Mouse (Mus musculus) left cerebral cortex, postnatal 36 days (tissue): ENCODE data around the gene Pclo. TPM values are rescaled to one million over a fixed set of nuclear protein-coding genes. Genes with fewer than 3 reads are reported as not detected.
"Not testable (repeated sequence)": the region's sequence is repeated elsewhere in the genome, so short reads cannot be mapped to it uniquely, and the experiment has no call there.

Source experiments
- DNase-seq, 2 experiments: peaks; one replicate each; pipeline ENCODE4 v3.0.0; 2021 to 2022; ENCODE audit warnings: low spot score in 2 of 2, mixed read lengths in 1 of 2
- intact Hi-C: fragments of 180-260 bp; cut with DNase I; formaldehyde crosslinking; loops from one replicate; pipeline ENCODE4 v1.15.1; 2025
- total RNA-seq, 2 experiments: library from RNA; stranded (reverse); gene quantifications; 2 replicates each; pipeline ENCODE4 v1.2.3; 2021

Pclo gene
- 100 to 1,000 TPM; 144 to 159 TPM for total RNA-seq

DNA sequence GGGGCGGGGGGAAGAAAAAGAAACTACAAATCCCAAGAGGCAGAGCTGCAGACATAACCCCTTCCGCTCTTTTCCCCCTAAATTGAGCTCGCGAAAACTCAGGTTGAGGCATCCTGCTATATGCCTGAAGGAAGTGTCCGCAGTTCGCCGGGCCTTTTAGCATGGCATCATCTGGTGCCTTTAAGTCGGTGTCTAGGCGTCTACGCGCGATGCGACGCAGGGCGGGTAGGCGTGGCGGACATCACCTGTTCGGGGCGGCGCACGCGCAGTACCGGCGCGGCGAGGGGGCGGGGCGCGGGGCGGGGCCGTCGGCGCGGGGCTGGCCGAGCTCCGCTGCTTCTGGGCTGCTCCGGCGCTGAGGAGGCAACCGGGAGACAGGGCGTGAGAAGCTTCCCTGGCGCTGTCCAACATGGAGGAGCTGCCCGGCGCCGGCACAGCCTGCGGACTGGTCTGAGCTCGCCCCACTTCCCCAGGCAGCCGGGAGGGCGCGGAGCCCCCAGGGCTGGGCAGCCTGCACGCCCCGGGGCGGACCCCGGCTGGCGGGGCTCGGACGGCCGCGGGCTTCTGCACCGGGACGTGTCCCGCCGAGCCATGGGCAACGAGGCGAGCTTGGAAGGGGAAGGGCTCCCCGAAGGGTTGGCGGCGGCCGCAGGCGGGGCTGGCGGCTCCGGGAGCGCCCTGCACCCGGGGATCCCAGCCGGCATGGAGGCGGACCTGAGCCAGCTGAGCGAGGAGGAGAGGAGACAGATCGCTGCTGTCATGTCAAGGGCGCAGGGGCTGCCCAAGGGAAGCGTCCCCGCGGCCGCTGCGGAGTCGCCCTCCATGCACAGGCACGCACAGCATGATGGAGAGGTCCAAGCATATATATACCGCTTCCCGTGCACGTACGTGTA lies at the start of gene Pclo:
Gene Pclo, plus strand, starts transcription at position 288 of the 893 bp plus-strand sequence.
- DNase-seq, result peak; percentile 89 to 92
- intact Hi-C loops, result loop anchor here (10.0 kb wide), 1 partner anchor 290 kb away; no protein-coding TSS in a partner anchor

- intact Hi-C loops, DNase-seq: not testable (repeated sequence)
These were observed 20.3 kb upstream of the Pclo start for GRCm38 (mm10) chr5:14494431-14494830.

- peak in 1 of 2 experiments; percentile 30 for DNase-seq
- intact Hi-C loops, result no loop called here
These were observed 6.2 kb upstream of the Pclo start for GRCm38 (mm10) chr5:14508522-14508921.

DNA sequence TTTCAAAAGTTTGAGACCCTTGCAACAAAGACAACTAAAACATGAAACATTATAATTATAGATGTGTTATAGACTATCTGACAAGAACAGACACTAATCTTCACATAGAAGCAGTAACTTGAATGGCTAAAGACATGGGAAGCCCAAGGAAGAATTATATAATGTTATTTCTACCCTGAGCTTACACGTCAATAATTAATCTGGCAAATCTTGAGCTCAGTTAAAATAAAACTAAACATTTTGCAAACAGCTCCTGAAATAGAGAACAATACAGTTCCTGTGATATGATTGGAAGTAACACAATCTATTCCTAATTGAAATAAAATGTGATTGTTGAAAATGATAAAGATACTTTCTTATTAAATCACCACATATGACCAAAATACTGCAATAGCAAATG lies 5.1 kb upstream of the Pclo start:
- no peak for DNase-seq
- intact Hi-C loops, result loop anchor here (10.0 kb wide), 1 partner anchor 295 kb away; no protein-coding TSS in a partner anchor

DNA sequence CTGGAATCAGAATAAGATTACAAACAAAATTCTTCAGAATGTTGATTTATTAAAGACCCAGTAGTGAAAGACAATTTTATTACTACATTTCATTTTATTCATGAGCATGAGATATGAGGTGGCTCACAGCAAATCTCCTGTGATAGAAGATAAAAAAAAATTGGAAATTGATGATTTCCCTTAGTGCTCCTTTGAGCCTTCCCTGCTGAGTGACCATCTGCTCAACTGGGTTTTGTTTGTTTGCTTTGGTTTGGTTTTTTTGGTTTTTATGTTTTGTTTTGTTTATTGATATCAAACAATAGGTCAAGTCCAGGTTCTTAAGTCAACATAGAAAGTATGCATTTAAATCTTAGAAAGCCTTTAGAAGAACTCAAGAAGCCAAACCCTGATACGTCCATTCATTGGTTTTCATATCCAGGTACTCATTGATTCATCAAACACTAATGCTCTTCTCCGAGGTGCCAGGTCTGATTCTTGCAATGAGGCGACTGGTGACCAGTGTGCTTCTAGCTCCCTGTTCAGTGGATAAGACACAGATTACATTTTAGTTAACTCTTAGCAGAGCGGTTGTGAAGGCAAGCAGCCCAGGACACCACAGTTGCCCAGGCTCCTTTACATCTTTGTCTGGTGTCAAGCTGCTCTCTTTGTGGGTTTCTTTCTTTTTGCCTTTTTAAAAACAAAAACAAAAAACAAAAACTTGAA lies 3.6 kb downstream of the Pclo start:
- no peak for DNase-seq
- intact Hi-C loops, result loop anchor here (10.0 kb wide), 1 partner anchor 287 kb away; no protein-coding TSS in a partner anchor

GRCm38 (mm10) chr5:14522006-14522405 lies 7.3 kb downstream of the Pclo start:
- intact Hi-C loops, result loop anchor here (10.0 kb wide), 1 partner anchor 143 kb away; no protein-coding TSS in a partner anchor
- DNase-seq, result no peak

GRCm38 (mm10) chr5:14526038-14526437 lies 11.3 kb downstream of the Pclo start:
- intact Hi-C loops, result loop anchor here (10.0 kb wide), 1 partner anchor 139 kb away; no protein-coding TSS in a partner anchor
- no peak for DNase-seq

DNA sequence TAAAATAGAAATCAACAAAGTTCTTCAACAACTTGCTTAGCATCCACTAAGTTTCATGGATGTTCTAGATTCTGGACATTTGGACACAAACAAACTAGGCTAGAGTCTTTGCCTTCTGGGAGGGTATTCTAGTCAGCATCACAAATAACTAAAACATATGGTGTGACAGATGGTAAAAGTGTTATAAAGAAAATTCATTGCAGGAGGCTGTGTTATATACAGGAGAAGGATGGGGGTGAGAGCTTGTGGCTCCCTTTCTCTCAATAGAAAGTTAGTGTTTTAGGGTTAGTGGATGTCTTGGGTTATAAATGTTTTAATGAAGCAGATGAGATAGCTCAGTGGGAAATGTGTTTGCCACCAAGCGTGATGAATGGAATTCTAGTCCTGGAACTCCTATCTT lies 13.1 kb downstream of the Pclo start:
- DNase-seq, result no peak

GRCm38 (mm10) chr5:14531906-14532305 lies 17.2 kb downstream of the Pclo start:
- intact Hi-C loops, result loop anchor here (10.0 kb wide), 1 partner anchor 163 kb away; no protein-coding TSS in a partner anchor
- DNase-seq, result no peak

More for the DNA sequence above, 13.1 kb downstream of the Pclo start:
- intact Hi-C loops, result loop anchor here (10.0 kb wide), 1 partner anchor 137 kb away; no protein-coding TSS in a partner anchor

- intact Hi-C loops, result loop anchor here (10.0 kb wide), 1 partner anchor 155 kb away; no protein-coding TSS in a partner anchor
- DNase-seq, result no peak
These were observed 24.6 kb downstream of the Pclo start for GRCm38 (mm10) chr5:14539346-14539745.

DNA sequence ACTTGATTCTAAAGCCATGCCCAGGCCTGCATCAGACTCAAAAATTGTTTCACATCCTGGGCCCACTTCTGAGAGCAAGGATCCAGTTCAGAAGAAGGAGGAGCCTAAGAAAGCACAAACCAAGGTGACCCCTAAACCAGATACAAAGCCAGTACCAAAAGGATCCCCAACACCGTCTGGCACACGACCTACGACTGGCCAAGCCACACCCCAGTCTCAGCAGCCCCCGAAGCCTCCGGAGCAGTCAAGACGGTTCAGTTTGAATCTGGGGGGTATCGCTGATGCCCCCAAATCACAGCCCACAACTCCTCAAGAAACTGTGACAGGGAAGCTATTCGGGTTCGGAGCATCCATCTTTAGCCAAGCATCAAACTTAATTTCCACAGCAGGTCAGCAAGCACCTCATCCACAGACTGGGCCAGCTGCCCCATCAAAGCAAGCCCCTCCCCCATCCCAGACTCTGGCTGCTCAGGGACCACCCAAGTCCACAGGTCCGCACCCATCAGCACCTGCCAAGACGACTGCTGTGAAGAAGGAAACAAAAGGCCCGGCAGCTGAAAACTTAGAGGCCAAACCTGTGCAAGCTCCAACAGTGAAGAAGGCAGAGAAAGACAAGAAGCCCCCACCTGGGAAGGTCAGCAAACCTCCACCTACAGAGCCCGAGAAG lies 25.4 kb downstream of the Pclo start:
- intact Hi-C loops, result loop anchor here (10.0 kb wide), 1 partner anchor 155 kb away; no protein-coding TSS in a partner anchor
- DNase-seq, result no peak

- intact Hi-C loops, result no loop called here
These were observed 60.9 kb downstream of the Pclo start for GRCm38 (mm10) chr5:14575626-14576025.

DNA sequence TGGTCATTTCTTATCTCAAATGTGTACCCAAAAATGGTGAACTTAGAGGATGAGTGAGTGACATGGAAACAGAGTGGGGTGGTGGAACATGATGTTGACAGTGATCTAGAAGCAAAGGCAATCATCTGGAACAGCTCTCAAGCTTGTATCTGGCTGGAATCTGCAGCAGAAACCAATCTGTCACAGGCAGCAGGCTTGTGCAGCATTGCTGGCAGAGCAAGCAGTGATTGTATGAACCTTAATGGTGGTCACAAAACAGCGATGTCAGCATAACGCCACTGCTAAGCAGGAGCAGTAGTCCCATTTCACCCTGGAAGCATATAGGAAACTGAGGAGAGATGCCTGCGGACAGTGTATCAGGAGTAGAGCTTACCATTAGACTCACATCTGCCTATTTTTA lies 76.8 kb downstream of the Pclo start:
- no peak for DNase-seq
- intact Hi-C loops, result no loop called here

More at GRCm38 (mm10) chr5:14575626-14576025, 60.9 kb downstream of the Pclo start:
- DNase-seq, result no peak

GRCm38 (mm10) chr5:14595426-14596013 lies 80.8 kb downstream of the Pclo start:
- intact Hi-C loops, result no loop called here
- DNase-seq, result no peak

- intact Hi-C loops, result no loop called here
- DNase-seq, result no peak
These were observed 93.6 kb downstream of the Pclo start for GRCm38 (mm10) chr5:14608318-14608717.

DNA sequence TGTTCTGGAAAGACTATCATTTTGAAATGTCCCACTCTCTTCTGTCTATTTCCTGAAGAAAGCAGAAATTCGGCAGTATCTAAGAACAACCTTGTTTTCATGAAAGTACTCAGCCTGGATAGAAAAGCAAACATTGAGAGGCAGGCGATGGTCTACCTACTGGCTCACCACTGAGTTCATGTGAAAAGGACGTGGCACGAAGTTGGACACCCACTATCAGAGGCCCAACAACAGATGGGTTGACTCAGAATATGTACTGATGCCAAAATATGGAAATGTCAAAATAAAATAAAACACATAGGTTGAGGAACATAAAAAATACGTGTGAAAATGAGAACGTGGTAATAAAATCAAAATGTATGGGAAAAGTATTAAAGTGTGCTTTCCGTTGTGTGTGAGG lies 106.4 kb downstream of the Pclo start:
- intact Hi-C loops, result no loop called here
- DNase-seq, result no peak

- DNase-seq, result no peak
- intact Hi-C loops, result no loop called here
These were observed 108.6 kb downstream of the Pclo start for GRCm38 (mm10) chr5:14623360-14623759.

- intact Hi-C loops, result no loop called here
- no peak for DNase-seq
These were observed 126.5 kb downstream of the Pclo start for GRCm38 (mm10) chr5:14641260-14641659.

DNA sequence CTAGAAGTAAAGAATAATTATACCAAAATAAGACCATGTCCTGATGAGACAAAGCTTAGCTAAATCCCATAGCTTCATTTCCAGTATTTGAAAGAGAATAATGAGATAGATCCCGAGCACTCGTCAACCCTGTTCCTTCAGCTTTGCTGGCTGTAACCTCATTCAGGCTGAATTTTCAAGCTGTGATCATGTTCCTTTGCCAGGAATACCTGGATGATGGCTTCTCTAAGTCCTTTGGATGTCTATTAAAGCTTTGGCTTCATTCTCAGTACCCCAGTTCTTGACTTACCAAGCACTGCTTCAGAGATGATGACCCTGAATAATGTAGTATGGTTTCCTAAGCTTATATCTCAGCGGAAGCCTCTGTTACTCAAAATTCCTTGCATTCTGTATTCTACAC lies 131.1 kb downstream of the Pclo start:
- no peak for DNase-seq
- intact Hi-C loops, result no loop called here
